Mouse (Mus musculus): ENCODE data around the gene Zfp658. TPM values are rescaled to one million over a fixed set of nuclear protein-coding genes. Genes with fewer than 3 reads are reported as not detected.

The Zfp658 gene
- 0.19 and 0.29 TPM in 2 replicates for polyA plus RNA-seq (2015; fragmentation: Nextera tagmentation; extraction: Ambion mirVana)

GRCm38 (mm10) chr7:43562006-43562633 lies at the start of gene Zfp658:
Gene Zfp658 (plus strand): TSS chr7:43562256.
- WGBS (ENCODE audit: insufficient replicate concordance), result 0% methylated on average over 27 of the region's 27 CpGs
- no peaks in the 10 kb centered on the region for H3K9me3 ChIP-seq (replicated peaks; ENCODE audit: control insufficient read depth, low read length)
- peak; percentile 62 for ATAC-seq (ENCODE audit: low read depth)

GRCm38 (mm10) chr7:43512519-43512918 lies 49.5 kb upstream of the Zfp658 start:
- Histone ChIP-seq H3K27me3 (ENCODE audit: control insufficient read depth, insufficient read depth, low read depth, low read length) (no peaks in the 10 kb centered on the region), H3K9me3 (replicated peaks; ENCODE audit: control insufficient read depth, low read length) (no peaks in the 10 kb centered on the region), H3K4me2 (ENCODE audit: low read depth, low read length) (no peak overlapping the region), H3K4me3 (ENCODE audit: low read depth, low read length) (no peak overlapping the region), H3K27ac (ENCODE audit: low read length) (no peak overlapping the region), H3K4me1 (ENCODE audit: control insufficient read depth, low read depth, low read length) (no peaks in the 10 kb centered on the region), H3K36me3 (ENCODE audit: control insufficient read depth, insufficient read depth) (no peaks in the 10 kb centered on the region), H3K9ac (ENCODE audit: low read depth, low read length) (no peak overlapping the region)
- ATAC-seq (ENCODE audit: low read depth), result no peak
- 51% methylated on average over 4 of the region's 4 CpGs for WGBS (ENCODE audit: insufficient replicate concordance)

More at GRCm38 (mm10) chr7:43562006-43562633, at the start of gene Zfp658:
- Histone ChIP-seq H3K27me3 (ENCODE audit: control insufficient read depth, insufficient read depth, low read depth, low read length) (no peaks in the 10 kb centered on the region), H3K4me3 (ENCODE audit: low read depth, low read length) (peak within 1 kb of the TSS; percentile 65), H3K4me2 (ENCODE audit: low read depth, low read length) (peak within 1 kb of the TSS; percentile 74), H3K27ac (ENCODE audit: low read length) (0 out of 2 replicates have a peak within 1 kb of the TSS, but pooled peaks have one; percentile 33), H3K9ac (ENCODE audit: low read depth, low read length) (peak within 1 kb of the TSS; percentile 40), H3K36me3 (ENCODE audit: control insufficient read depth, insufficient read depth) (no peaks in the 10 kb centered on the region), H3K4me1 (ENCODE audit: control insufficient read depth, low read depth, low read length) (peaks cover 3% of the 10 kb centered on the region; the same call in 1 of the 2 replicates)

- Histone ChIP-seq H3K9me3 (replicated peaks; ENCODE audit: control insufficient read depth, low read length) (no peaks in the 10 kb centered on the region), H3K4me3 (ENCODE audit: low read depth, low read length) (no peak overlapping the region), H3K36me3 (ENCODE audit: control insufficient read depth, insufficient read depth) (no peaks in the 10 kb centered on the region), H3K4me2 (ENCODE audit: low read depth, low read length) (no peak overlapping the region), H3K9ac (ENCODE audit: low read depth, low read length) (no peak overlapping the region), H3K4me1 (ENCODE audit: control insufficient read depth, low read depth, low read length) (no peaks in the 10 kb centered on the region), H3K27me3 (ENCODE audit: control insufficient read depth, insufficient read depth, low read depth, low read length) (no peaks in the 10 kb centered on the region), H3K27ac (ENCODE audit: low read length) (no peak overlapping the region)
- no peak for ATAC-seq (ENCODE audit: low read depth)
- 47% methylated on average over 5 of the region's 5 CpGs for WGBS (ENCODE audit: insufficient replicate concordance)
These were observed 47.0 kb upstream of the Zfp658 start for GRCm38 (mm10) chr7:43515076-43515475.

- H3K36me3 ChIP-seq (ENCODE audit: control insufficient read depth, insufficient read depth), result no peaks in the 10 kb centered on the region
- WGBS (ENCODE audit: insufficient replicate concordance), result 67% methylated on average over 15 of the region's 15 CpGs
- H3K4me2 ChIP-seq (ENCODE audit: low read depth, low read length), result no peak overlapping the region
- no peaks in the 10 kb centered on the region for H3K4me1 ChIP-seq (ENCODE audit: control insufficient read depth, low read depth, low read length)
- H3K27me3 ChIP-seq (ENCODE audit: control insufficient read depth, insufficient read depth, low read depth, low read length), result no peaks in the 10 kb centered on the region
- H3K9ac ChIP-seq (ENCODE audit: low read depth, low read length), result no peak overlapping the region
- no peak overlapping the region for H3K4me3 ChIP-seq (ENCODE audit: low read depth, low read length)
- no peak overlapping the region for H3K27ac ChIP-seq (ENCODE audit: low read length)
- H3K9me3 ChIP-seq (replicated peaks; ENCODE audit: control insufficient read depth, low read length), result no peaks in the 10 kb centered on the region
- ATAC-seq (ENCODE audit: low read depth), result no peak
These were observed 43.7 kb upstream of the Zfp658 start for GRCm38 (mm10) chr7:43518341-43518740.

GRCm38 (mm10) chr7:43522776-43523175 lies 39.3 kb upstream of the Zfp658 start:
- Histone ChIP-seq H3K36me3 (ENCODE audit: control insufficient read depth, insufficient read depth) (no peaks in the 10 kb centered on the region), H3K4me1 (ENCODE audit: control insufficient read depth, low read depth, low read length) (no peaks in the 10 kb centered on the region), H3K9me3 (replicated peaks; ENCODE audit: control insufficient read depth, low read length) (no peaks in the 10 kb centered on the region), H3K27ac (ENCODE audit: low read length) (no peak overlapping the region), H3K4me2 (ENCODE audit: low read depth, low read length) (no peak overlapping the region), H3K9ac (ENCODE audit: low read depth, low read length) (no peak overlapping the region), H3K27me3 (ENCODE audit: control insufficient read depth, insufficient read depth, low read depth, low read length) (no peaks in the 10 kb centered on the region), H3K4me3 (ENCODE audit: low read depth, low read length) (no peak overlapping the region)
- ATAC-seq (ENCODE audit: low read depth), result no peak
- 62% methylated on average over 2 of the region's 2 CpGs for WGBS (ENCODE audit: insufficient replicate concordance)

- no peak overlapping the region for H3K4me2 ChIP-seq (ENCODE audit: low read depth, low read length)
- H3K9me3 ChIP-seq (replicated peaks; ENCODE audit: control insufficient read depth, low read length), result no peaks in the 10 kb centered on the region
- no peaks in the 10 kb centered on the region for H3K4me1 ChIP-seq (ENCODE audit: control insufficient read depth, low read depth, low read length)
- H3K36me3 ChIP-seq (ENCODE audit: control insufficient read depth, insufficient read depth), result no peaks in the 10 kb centered on the region
- WGBS (ENCODE audit: insufficient replicate concordance), result 28% methylated on average over 3 of the region's 3 CpGs
- H3K27ac ChIP-seq (ENCODE audit: low read length), result no peak overlapping the region
- no peak for ATAC-seq (ENCODE audit: low read depth)
- no peak overlapping the region for H3K4me3 ChIP-seq (ENCODE audit: low read depth, low read length)
- H3K9ac ChIP-seq (ENCODE audit: low read depth, low read length), result no peak overlapping the region
- no peaks in the 10 kb centered on the region for H3K27me3 ChIP-seq (ENCODE audit: control insufficient read depth, insufficient read depth, low read depth, low read length)
These were observed 36.7 kb upstream of the Zfp658 start for GRCm38 (mm10) chr7:43525313-43525712.

GRCm38 (mm10) chr7:43530216-43530785 lies 31.8 kb upstream of the Zfp658 start:
- H3K9ac ChIP-seq (ENCODE audit: low read depth, low read length), result no peak overlapping the region
- H3K4me1 ChIP-seq (ENCODE audit: control insufficient read depth, low read depth, low read length), result no peaks in the 10 kb centered on the region
- no peaks in the 10 kb centered on the region for H3K9me3 ChIP-seq (replicated peaks; ENCODE audit: control insufficient read depth, low read length)
- 0 out of 2 replicates have a peak, but pooled peaks have one; percentile 21 for ATAC-seq (ENCODE audit: low read depth)
- H3K27me3 ChIP-seq (ENCODE audit: control insufficient read depth, insufficient read depth, low read depth, low read length), result no peaks in the 10 kb centered on the region
- no peak overlapping the region for H3K4me2 ChIP-seq (ENCODE audit: low read depth, low read length)
- H3K36me3 ChIP-seq (ENCODE audit: control insufficient read depth, insufficient read depth), result no peaks in the 10 kb centered on the region
- no peak overlapping the region for H3K27ac ChIP-seq (ENCODE audit: low read length)
- WGBS (ENCODE audit: insufficient replicate concordance), result 35% methylated on average over 8 of the region's 8 CpGs
- H3K4me3 ChIP-seq (ENCODE audit: low read depth, low read length), result no peak overlapping the region

GRCm38 (mm10) chr7:43532936-43533505 lies 29.0 kb upstream of the Zfp658 start:
- ATAC-seq (ENCODE audit: low read depth), result peak; percentile 37
- Histone ChIP-seq H3K27ac (ENCODE audit: low read length) (0 out of 2 replicates have a peak overlapping the region, but pooled peaks have one; percentile 26), H3K4me2 (ENCODE audit: low read depth, low read length) (no peak overlapping the region)

GRCm38 (mm10) chr7:43538524-43538923 lies 23.5 kb upstream of the Zfp658 start:
- no peak overlapping the region for H3K9ac ChIP-seq (ENCODE audit: low read depth, low read length)
- H3K4me2 ChIP-seq (ENCODE audit: low read depth, low read length), result no peak overlapping the region
- no peak for ATAC-seq (ENCODE audit: low read depth)
- H3K9me3 ChIP-seq (replicated peaks; ENCODE audit: control insufficient read depth, low read length), result no peaks in the 10 kb centered on the region
- H3K4me1 ChIP-seq (ENCODE audit: control insufficient read depth, low read depth, low read length), result no peaks in the 10 kb centered on the region
- H3K4me3 ChIP-seq (ENCODE audit: low read depth, low read length), result no peak overlapping the region
- H3K27ac ChIP-seq (ENCODE audit: low read length), result no peak overlapping the region
- WGBS (ENCODE audit: insufficient replicate concordance), result 42% methylated on average over 4 of the region's 4 CpGs
- no peaks in the 10 kb centered on the region for H3K36me3 ChIP-seq (ENCODE audit: control insufficient read depth, insufficient read depth)
- no peaks in the 10 kb centered on the region for H3K27me3 ChIP-seq (ENCODE audit: control insufficient read depth, insufficient read depth, low read depth, low read length)

More at GRCm38 (mm10) chr7:43532936-43533505, 29.0 kb upstream of the Zfp658 start:
- H3K9ac ChIP-seq (ENCODE audit: low read depth, low read length), result no peak overlapping the region
- H3K4me3 ChIP-seq (ENCODE audit: low read depth, low read length), result peak overlapping the region; percentile 36
- 27% methylated on average over 9 of the region's 9 CpGs for WGBS (ENCODE audit: insufficient replicate concordance)
- H3K36me3 ChIP-seq (ENCODE audit: control insufficient read depth, insufficient read depth), result no peaks in the 10 kb centered on the region
- H3K27me3 ChIP-seq (ENCODE audit: control insufficient read depth, insufficient read depth, low read depth, low read length), result no peaks in the 10 kb centered on the region
- no peaks in the 10 kb centered on the region for H3K4me1 ChIP-seq (ENCODE audit: control insufficient read depth, low read depth, low read length)
- H3K9me3 ChIP-seq (replicated peaks; ENCODE audit: control insufficient read depth, low read length), result no peaks in the 10 kb centered on the region
